Mouse (Mus musculus): ENCODE data around the gene Nab1. TPM values are rescaled to one million over a fixed set of nuclear protein-coding genes. Genes with fewer than 3 reads are reported as not detected.

Nab1 gene
- total and polyA plus RNA-seq, 2 experiments: 12.8 to 40.7 TPM

DNA sequence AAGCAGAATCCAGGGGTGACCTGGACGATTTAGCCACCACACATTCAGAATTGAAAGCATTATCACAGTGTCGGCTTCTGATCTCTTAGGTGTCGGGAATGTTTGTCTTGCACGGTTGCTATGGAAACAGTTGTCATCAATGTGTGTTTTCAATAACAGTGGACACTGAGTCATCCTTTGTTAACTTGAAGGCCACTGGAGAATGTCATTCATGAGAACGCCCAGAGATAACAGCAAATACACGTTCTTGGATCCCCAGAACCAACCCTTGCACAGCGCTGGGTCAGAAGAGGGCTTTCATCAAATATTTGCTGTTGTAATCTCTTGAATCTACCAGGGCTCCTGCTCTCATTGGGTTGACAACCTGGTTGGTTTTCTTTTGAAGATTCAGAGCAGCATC is 43.9 kb downstream of the Nab1 start:
- peak; percentile 26 for DNase-seq (ENCODE audit: extremely low read depth, low read depth, low spot score)

GRCm38 (mm10) chr1:52454509-52455001 is 45.9 kb downstream of the Nab1 start:
- peaks cover 14% of the 10 kb centered on the region for H3K36me3 ChIP-seq (ENCODE audit: control insufficient read depth, insufficient read depth, low read length)
- no peaks in the 10 kb centered on the region for H3K79me2 ChIP-seq (ENCODE audit: control insufficient read depth, insufficient read depth, low read length)
- peak; percentile 28 for DNase-seq (ENCODE audit: extremely low read depth, low read depth, low spot score)
- no peaks in the 10 kb centered on the region for H3K27me3 ChIP-seq (ENCODE audit: control insufficient read depth, insufficient read depth, low read length)
- TF ChIP-seq CTCF (IDR thresholded peaks at IDR 0.05; ENCODE audit: low read depth, low read length) (no peak), POLR2A (IDR thresholded peaks at IDR 0.05; ENCODE audit: extremely low read depth, insufficient read depth, low read length) (no peak)
- WGBS: 86% methylated on average over 3 of the region's 3 CpGs
- H3K27ac ChIP-seq (replicated peaks; ENCODE audit: insufficient read depth, low read depth, low read length): no peak overlapping the region
- H3K4me1 ChIP-seq (ENCODE audit: control insufficient read depth, insufficient read depth, low read length): no peaks in the 10 kb centered on the region
- H3K4me3 ChIP-seq (ENCODE audit: insufficient read depth, low read depth, low read length): no peak overlapping the region
- no peak overlapping the region for H3K9ac ChIP-seq (ENCODE audit: low read depth, low read length)

More for the DNA sequence above, 43.9 kb downstream of the Nab1 start:
- no peak overlapping the region for H3K27ac ChIP-seq (replicated peaks; ENCODE audit: insufficient read depth, low read depth, low read length)
- no peak overlapping the region for H3K9ac ChIP-seq (ENCODE audit: low read depth, low read length)
- 38% methylated on average over 7 of the region's 7 CpGs for WGBS
- H3K27me3 ChIP-seq (ENCODE audit: control insufficient read depth, insufficient read depth, low read length): no peaks in the 10 kb centered on the region
- H3K4me1 ChIP-seq (ENCODE audit: control insufficient read depth, insufficient read depth, low read length): no peaks in the 10 kb centered on the region
- H3K79me2 ChIP-seq (ENCODE audit: control insufficient read depth, insufficient read depth, low read length): no peaks in the 10 kb centered on the region
- H3K36me3 ChIP-seq (ENCODE audit: control insufficient read depth, insufficient read depth, low read length): peaks cover 22% of the 10 kb centered on the region
- TF ChIP-seq POLR2A (IDR thresholded peaks at IDR 0.05; ENCODE audit: extremely low read depth, insufficient read depth, low read length) (no peak), CTCF (IDR thresholded peaks at IDR 0.05; ENCODE audit: low read depth, low read length) (no peak)
- no peak overlapping the region for H3K4me3 ChIP-seq (ENCODE audit: insufficient read depth, low read depth, low read length)

DNA sequence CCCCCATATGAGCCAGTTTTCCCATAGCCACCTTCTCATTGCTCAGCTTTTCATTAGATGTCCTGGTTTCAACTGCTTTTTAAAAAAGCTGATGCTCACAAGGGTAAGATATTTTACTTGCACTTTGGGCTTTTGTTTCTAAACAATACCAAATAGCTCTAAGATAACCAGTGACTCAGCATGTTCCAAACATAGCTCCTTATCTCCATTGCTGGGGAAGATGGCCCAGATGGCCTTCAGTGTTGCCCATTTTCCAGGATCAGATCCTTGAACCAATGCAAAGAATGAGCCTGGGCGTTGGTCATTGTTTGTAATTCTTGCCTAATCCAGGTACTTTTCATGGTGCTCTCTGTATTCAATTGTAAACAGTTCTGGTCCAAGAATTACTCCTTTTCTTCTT is 49.1 kb downstream of the Nab1 start:
- WGBS: 21% methylated on average over 1 of the region's 1 CpGs
- Histone ChIP-seq H3K27ac (replicated peaks; ENCODE audit: insufficient read depth, low read depth, low read length) (no peak overlapping the region), H3K27me3 (ENCODE audit: control insufficient read depth, insufficient read depth, low read length) (no peaks in the 10 kb centered on the region), H3K36me3 (ENCODE audit: control insufficient read depth, insufficient read depth, low read length) (no peaks in the 10 kb centered on the region; the same call in 1 of the 2 replicates), H3K4me3 (ENCODE audit: insufficient read depth, low read depth, low read length) (no peak overlapping the region), H3K4me1 (ENCODE audit: control insufficient read depth, insufficient read depth, low read length) (no peaks in the 10 kb centered on the region), H3K9ac (ENCODE audit: low read depth, low read length) (no peak overlapping the region), H3K79me2 (ENCODE audit: control insufficient read depth, insufficient read depth, low read length) (no peaks in the 10 kb centered on the region)
- TF ChIP-seq POLR2A (IDR thresholded peaks at IDR 0.05; ENCODE audit: extremely low read depth, insufficient read depth, low read length): no peak
- TF ChIP-seq CTCF (IDR thresholded peaks at IDR 0.05; ENCODE audit: low read depth, low read length): no peak
- DNase-seq (ENCODE audit: extremely low read depth, low read depth, low spot score): no peak

DNA sequence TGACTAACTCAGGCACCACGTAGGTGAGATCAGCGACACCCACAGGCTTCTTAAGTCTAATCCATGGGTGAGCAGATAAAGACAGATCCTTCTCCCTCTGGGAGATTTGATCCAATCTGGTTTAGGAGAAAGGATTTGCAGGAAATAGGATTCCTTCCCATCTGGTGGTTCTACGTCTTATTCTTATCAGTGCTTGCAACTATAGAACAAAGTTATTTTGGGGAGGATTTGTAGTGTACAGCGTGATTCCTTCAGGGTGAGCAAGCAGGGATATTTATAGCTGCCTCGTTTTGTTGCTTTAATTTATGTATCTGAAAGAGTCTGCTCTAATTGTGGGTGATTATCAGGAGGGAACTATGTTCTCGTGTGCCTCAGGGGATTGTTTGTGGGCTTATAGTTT is 64.6 kb downstream of the Nab1 start:
- Histone ChIP-seq H3K79me2 (ENCODE audit: control insufficient read depth, insufficient read depth, low read length) (no peaks in the 10 kb centered on the region), H3K27ac (replicated peaks; ENCODE audit: insufficient read depth, low read depth, low read length) (no peak overlapping the region), H3K36me3 (ENCODE audit: control insufficient read depth, insufficient read depth, low read length) (no peaks in the 10 kb centered on the region), H3K4me3 (ENCODE audit: insufficient read depth, low read depth, low read length) (no peak overlapping the region), H3K9ac (ENCODE audit: low read depth, low read length) (no peak overlapping the region), H3K4me1 (ENCODE audit: control insufficient read depth, insufficient read depth, low read length) (peaks cover 7% of the 10 kb centered on the region; the same call in 1 of the 2 replicates), H3K27me3 (ENCODE audit: control insufficient read depth, insufficient read depth, low read length) (no peaks in the 10 kb centered on the region)
- DNase-seq (ENCODE audit: extremely low read depth, low read depth, low spot score): no peak
- TF ChIP-seq POLR2A (IDR thresholded peaks at IDR 0.05; ENCODE audit: extremely low read depth, insufficient read depth, low read length) (no peak), CTCF (IDR thresholded peaks at IDR 0.05; ENCODE audit: low read depth, low read length) (no peak)
- WGBS: 78% methylated on average over 6 of the region's 6 CpGs

DNA sequence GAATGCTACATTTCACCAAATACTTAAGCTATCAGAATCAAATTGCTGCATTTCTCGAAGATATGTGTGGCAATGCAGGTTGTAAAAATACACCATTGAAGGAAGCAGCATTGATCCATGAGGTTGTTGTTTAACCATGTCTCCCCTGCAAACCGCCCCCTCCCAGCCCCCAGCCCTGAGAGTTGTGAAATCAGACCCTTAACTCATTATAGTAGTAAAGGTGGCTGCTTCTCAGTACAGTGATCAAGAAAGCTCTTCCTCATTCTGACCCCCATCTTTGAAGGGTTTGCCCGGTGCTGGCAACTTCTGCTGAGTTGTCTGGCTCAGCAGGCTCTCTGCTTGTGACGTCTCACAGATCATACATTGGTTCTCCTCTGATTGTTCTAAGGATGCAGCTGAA is 66.4 kb downstream of the Nab1 start:
- TF ChIP-seq CTCF (IDR thresholded peaks at IDR 0.05; ENCODE audit: low read depth, low read length) (no peak), POLR2A (IDR thresholded peaks at IDR 0.05; ENCODE audit: extremely low read depth, insufficient read depth, low read length) (no peak)
- 29% methylated on average over 4 of the region's 4 CpGs for WGBS
- DNase-seq (ENCODE audit: extremely low read depth, low read depth, low spot score): peak; percentile 70

DNA sequence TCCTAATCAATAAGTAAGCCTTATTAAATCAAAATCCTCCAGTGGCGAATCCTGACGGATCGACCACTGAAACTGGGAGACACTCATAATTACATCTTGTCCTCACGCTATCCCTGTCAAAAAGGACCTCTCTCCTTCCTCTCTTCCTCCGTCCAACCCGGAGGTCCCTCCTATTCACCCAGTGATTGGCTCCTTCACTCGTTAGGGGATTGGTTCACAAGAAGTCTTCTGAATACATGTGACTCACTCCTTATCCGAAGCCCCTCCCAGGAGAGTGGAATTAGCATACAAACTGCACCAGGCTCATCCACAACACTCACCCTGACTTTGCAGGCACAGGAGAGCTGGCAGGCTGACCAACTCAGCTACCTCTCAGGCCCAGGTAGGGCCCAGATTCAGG is 68.7 kb downstream of the Nab1 start:
- no peaks in the 10 kb centered on the region for H3K36me3 ChIP-seq (ENCODE audit: control insufficient read depth, insufficient read depth, low read length)
- TF ChIP-seq CTCF (IDR thresholded peaks at IDR 0.05; ENCODE audit: low read depth, low read length) (no peak), POLR2A (IDR thresholded peaks at IDR 0.05; ENCODE audit: extremely low read depth, insufficient read depth, low read length) (no peak)
- 88% methylated on average over 8 of the region's 8 CpGs for WGBS

More for the DNA sequence above, 66.4 kb downstream of the Nab1 start:
- Histone ChIP-seq H3K4me3 (ENCODE audit: insufficient read depth, low read depth, low read length) (no peak overlapping the region), H3K9ac (ENCODE audit: low read depth, low read length) (peak overlapping the region; percentile 11; the same call in 1 of the 2 replicates), H3K79me2 (ENCODE audit: control insufficient read depth, insufficient read depth, low read length) (no peaks in the 10 kb centered on the region), H3K27me3 (ENCODE audit: control insufficient read depth, insufficient read depth, low read length) (no peaks in the 10 kb centered on the region), H3K36me3 (ENCODE audit: control insufficient read depth, insufficient read depth, low read length) (no peaks in the 10 kb centered on the region), H3K27ac (replicated peaks; ENCODE audit: insufficient read depth, low read depth, low read length) (peak overlapping the region; percentile 72), H3K4me1 (ENCODE audit: control insufficient read depth, insufficient read depth, low read length) (peaks cover 7% of the 10 kb centered on the region; the same call in 1 of the 2 replicates)

More for the DNA sequence above, 68.7 kb downstream of the Nab1 start:
- no peak overlapping the region for H3K9ac ChIP-seq (ENCODE audit: low read depth, low read length)
- no peaks in the 10 kb centered on the region for H3K79me2 ChIP-seq (ENCODE audit: control insufficient read depth, insufficient read depth, low read length)
- no peaks in the 10 kb centered on the region for H3K27me3 ChIP-seq (ENCODE audit: control insufficient read depth, insufficient read depth, low read length)
- H3K27ac ChIP-seq (replicated peaks; ENCODE audit: insufficient read depth, low read depth, low read length): no peak overlapping the region
- DNase-seq (ENCODE audit: extremely low read depth, low read depth, low spot score): no peak
- H3K4me3 ChIP-seq (ENCODE audit: insufficient read depth, low read depth, low read length): no peak overlapping the region
- peaks cover 11% of the 10 kb centered on the region for H3K4me1 ChIP-seq (ENCODE audit: control insufficient read depth, insufficient read depth, low read length)
